Mouse (Mus musculus) naive thymus-derived CD4-positive, alpha-beta T cell, adult 2 months (primary cell): ENCODE measurements around the gene Gm8257.
"Not testable (repeated sequence)": the region's sequence is repeated elsewhere in the genome, so short reads cannot be mapped to it uniquely, and the experiment has no call there.

Experiments
- DNase-seq: peaks from one replicate; pipeline ENCODE4 v3.0.0-alpha.2; 2011; ENCODE audit warnings: low read depth

Gm8257 gene

GRCm38 (mm10) chr14:44706356-44706755 lies at the start of gene Gm8257:
Gm8257 (minus strand) TSS chr14:44706456.
- not testable (repeated sequence) for DNase-seq

DNA sequence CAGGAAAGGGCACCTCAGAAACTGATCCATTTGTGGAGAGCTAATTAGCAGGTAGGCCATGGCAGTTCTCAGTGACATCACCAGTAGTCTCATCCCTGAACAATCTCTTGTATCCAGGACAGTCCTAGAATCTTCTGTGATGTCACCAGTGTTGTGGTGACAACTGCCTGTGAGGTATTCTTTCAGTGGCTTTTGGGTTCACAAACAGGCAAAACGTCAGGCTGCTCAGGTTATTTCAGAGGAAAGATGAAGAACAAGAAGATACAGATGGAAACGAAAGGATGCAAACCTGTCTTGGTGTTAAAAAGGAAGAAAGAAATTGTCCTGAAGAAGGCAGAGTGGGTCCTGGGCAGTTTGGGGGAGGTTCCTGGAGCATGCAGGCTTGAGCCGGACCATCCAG lies 44.0 kb upstream of the Gm8257 start, which contains the start of gene Gm8267:
Gm8267 (minus strand) TSS at position 101 of the 400 bp plus-strand sequence.
- DNase-seq: no peak

GRCm38 (mm10) chr14:44742789-44743188 lies 36.5 kb upstream of the Gm8257 start:
- not testable (repeated sequence) for DNase-seq

DNA sequence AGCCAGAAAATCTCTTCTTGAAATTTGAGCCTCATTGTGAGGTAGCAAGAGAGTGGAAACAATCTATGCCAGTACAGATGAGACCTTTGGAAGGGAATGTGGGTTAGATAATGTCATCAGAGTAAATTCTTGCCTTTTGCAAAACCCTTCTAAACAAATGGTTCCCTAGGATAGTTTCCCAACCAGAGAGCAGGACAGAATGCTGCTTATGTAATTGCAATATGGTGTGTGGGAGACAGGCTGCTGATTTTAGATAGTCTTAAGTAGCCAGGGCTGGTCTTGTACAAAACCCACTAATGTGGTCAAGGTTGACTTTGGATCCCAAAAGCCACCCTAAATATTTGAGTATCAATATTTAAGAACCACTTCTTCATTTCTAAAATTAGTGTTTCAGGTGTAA lies 24.5 kb upstream of the Gm8257 start:
- DNase-seq: not testable (repeated sequence)

- not testable (repeated sequence) for DNase-seq
Measured at GRCm38 (mm10) chr14:44627737-44628136, 78.5 kb downstream of the Gm8257 start, which contains the start of gene Gm5624. Gm5624 (minus strand) TSS chr14:44627938.
